ENCODE assay signal across 8 mouse cellular contexts in genomic region chr2:180472306-180473079, GRCm38 (mm10). TPM values are rescaled to one million over a fixed set of nuclear protein-coding genes. Genes with fewer than 3 reads are reported as not detected.
DNase-seq lines count a peak whose midpoint lies in the region; ATAC-seq lines count a peak whose summit lies in the region.

No protein-coding gene starts in this region.

- H3K27me3 ChIP-seq in hindbrain, embryonic 10.5 days (ENCODE audit: insufficient read depth, poor library complexity, severe bottlenecking): peaks cover 25% of the 10 kb centered on the region
- no peaks in the 10 kb centered on the region for H3K27me3 ChIP-seq in liver, embryonic 12.5 days (replicated peaks)
- peaks cover 4% of the 10 kb centered on the region; the same call in 1 of the 2 replicates for H3K27me3 ChIP-seq in neural tube, embryonic 15.5 days (replicated peaks)

- H3K4me2 ChIP-seq in liver, embryonic 12.5 days: no peak overlapping the region
- no peak overlapping the region for H3K4me2 ChIP-seq in neural tube, embryonic 15.5 days

- 0 out of 2 replicates have a peak overlapping the region, but pooled peaks have one; percentile 4 for H3K27ac ChIP-seq in hindbrain, embryonic 10.5 days
- no peak overlapping the region for H3K27ac ChIP-seq in liver, embryonic 12.5 days
- H3K27ac ChIP-seq in neural tube, embryonic 15.5 days (replicated peaks): no peak overlapping the region

- no peaks in the 10 kb centered on the region for H3K9me3 ChIP-seq in hindbrain, embryonic 10.5 days
- no peaks in the 10 kb centered on the region for H3K9me3 ChIP-seq in liver, embryonic 12.5 days (replicated peaks)
- H3K9me3 ChIP-seq in neural tube, embryonic 15.5 days (replicated peaks): no peaks in the 10 kb centered on the region

- 0 out of 2 replicates have a peak, but pooled peaks cover 10% of the 10 kb centered on the region for H3K36me3 ChIP-seq in hindbrain, embryonic 10.5 days
- no peaks in the 10 kb centered on the region for H3K36me3 ChIP-seq in liver, embryonic 12.5 days
- no peaks in the 10 kb centered on the region for H3K36me3 ChIP-seq in neural tube, embryonic 15.5 days

- H3K4me3 ChIP-seq in hindbrain, embryonic 10.5 days: peak overlapping the region; percentile 22
- H3K4me3 ChIP-seq in liver, embryonic 12.5 days: no peak overlapping the region
- H3K4me3 ChIP-seq in neural tube, embryonic 15.5 days (replicated peaks): no peak overlapping the region

- peak; percentile 38; the same call in 1 of the 2 replicates for ATAC-seq in liver, embryonic 12.5 days
- peak; percentile 56 for ATAC-seq in neural tube, embryonic 15.5 days (ENCODE audit: low FRiP score)

- DNase-seq in layer of hippocampus, postnatal 25 days (ENCODE audit: extremely low spot score in 1 of 2, low spot score in 1 of 2): peak; percentile 29 to 58
- no peak for DNase-seq in layer of hippocampus, adult 9-11 months
- DNase-seq in Muller cell, postnatal 12 days (ENCODE audit: inconsistent ontology term): peak; percentile 44
- DNase-seq in embryo, embryonic 11.5 days (ENCODE audit: low read depth, low spot score): peak; percentile 22
- peak; percentile 60 for DNase-seq in hindbrain, embryonic 10.5 days (ENCODE audit: low spot score)
- DNase-seq in yolk sac, embryonic 10.5 days (ENCODE audit: low spot score): no peak

- H3K9ac ChIP-seq in liver, embryonic 12.5 days: no peak overlapping the region
- no peak overlapping the region for H3K9ac ChIP-seq in neural tube, embryonic 15.5 days (replicated peaks)

- 7% methylated on average over 21 of the region's 21 CpGs for WGBS in hindbrain, embryonic 10.5 days
- WGBS in liver, embryonic 12.5 days (ENCODE audit: insufficient replicate concordance): 21% methylated on average over 21 of the region's 21 CpGs
- 8% methylated on average over 21 of the region's 21 CpGs for WGBS in neural tube, embryonic 15.5 days

- peaks cover 21% of the 10 kb centered on the region for H3K4me1 ChIP-seq in hindbrain, embryonic 10.5 days (replicated peaks)
- no peaks in the 10 kb centered on the region for H3K4me1 ChIP-seq in liver, embryonic 12.5 days
- H3K4me1 ChIP-seq in neural tube, embryonic 15.5 days: peaks cover 5% of the 10 kb centered on the region; the same call in 1 of the 2 replicates

RNA-seq across cellular contexts. Expression of gene Slco4a1, which starts 16.4 kb away (rescaled TPM):
- total RNA-seq in layer of hippocampus, postnatal 25 days (2021): 1 to 10 TPM in 1 of 2 experiments, under 1 TPM in 1; 0.96 to 1.2 TPM
- 7.6 and 8.7 TPM in 2 replicates for polyA plus RNA-seq in hindbrain, embryonic 10.5 days (2016; fragmentation: Nextera tagmentation; extraction: Ambion mirVana)
- polyA plus RNA-seq in liver, embryonic 12.5 days (2016; fragmentation: Nextera tagmentation; extraction: Ambion mirVana): 1.0 and 1.4 TPM in 2 replicates
- polyA plus RNA-seq in neural tube, embryonic 15.5 days (2015; fragmentation: Nextera tagmentation; extraction: Ambion mirVana): 2.4 and 4.0 TPM in 2 replicates

RNA-seq across cellular contexts. Expression of gene Ntsr1, which starts 27.3 kb away (rescaled TPM):
- total RNA-seq in layer of hippocampus, postnatal 25 days (2021): 1 to 10 TPM; 4.4 TPM
- polyA plus RNA-seq in hindbrain, embryonic 10.5 days (2016; fragmentation: Nextera tagmentation; extraction: Ambion mirVana): 0.31 and 0.39 TPM in 2 replicates
- 0.12 and 0.31 TPM in 2 replicates for polyA plus RNA-seq in liver, embryonic 12.5 days (2016; fragmentation: Nextera tagmentation; extraction: Ambion mirVana)
- polyA plus RNA-seq in neural tube, embryonic 15.5 days (2015; fragmentation: Nextera tagmentation; extraction: Ambion mirVana): 2.0 and 2.2 TPM in 2 replicates

Comparison
In these comparisons a context has a peak if more than half of its experiments do, and no peak if none do; other contexts are left out.
1. DNase-seq: peak in layer of hippocampus, postnatal 25 days (2 of 2), Muller cell, postnatal 12 days (single experiment), embryo, embryonic 11.5 days (single experiment) and hindbrain, embryonic 10.5 days (single experiment); none in layer of hippocampus, adult 9-11 months (single experiment) and yolk sac, embryonic 10.5 days (single experiment).